25 mouse cellular contexts compared by ENCODE assay signal in genomic region chr3:38250552-38250951, GRCm38 (mm10).
DNase-seq lines count a peak whose midpoint lies in the region; ATAC-seq and TF ChIP-seq lines count a peak whose summit lies in the region.
"Had no signal": no experiment of that assay in that cellular context is flagged by ENCODE, and none has a peak within 500 bp of the region (broad histone marks: within the 10 kb centered on the region; RNA-seq: fewer than 3 reads in every experiment).

No protein-coding gene starts in this region.

- H3K27ac ChIP-seq in liver, postnatal 0 days (ENCODE audit: low read depth) = no peak overlapping the region
- H3K27ac ChIP-seq in liver, embryonic 11.5 days (ENCODE audit: low read depth, low read length) = no peak overlapping the region
- no peak overlapping the region for H3K27ac ChIP-seq in stomach, embryonic 16.5 days (ENCODE audit: low read length)
- no peak overlapping the region for H3K27ac ChIP-seq in stomach, postnatal 0 days (replicated peaks)
- no peak overlapping the region for H3K27ac ChIP-seq in limb, embryonic 10.5 days
- H3K27ac ChIP-seq: embryonic facial prominence, embryonic 15.5 days; forebrain, embryonic 10.5 days; gastrocnemius, adult 2 months; heart, embryonic 10.5 days; hindbrain, embryonic 13.5 days; hindbrain, postnatal 0 days had no signal

- DNase-seq in heart, adult 11 months = peak; percentile 72
- DNase-seq in heart, postnatal 4 days = no peak
- DNase-seq in liver, postnatal 0 days = peak; percentile 1
- DNase-seq in liver, embryonic 11.5 days (ENCODE audit: low spot score) = no peak
- no peak for DNase-seq in stomach, postnatal 0 days (ENCODE audit: low spot score)
- DNase-seq in limb, embryonic 10.5 days (ENCODE audit: low spot score) = peak; percentile 14
- DNase-seq in spleen, adult 12 weeks (ENCODE audit: low spot score) = no peak
- DNase-seq: adrenal gland, adult 8-10 months; B cell, adult 2 months; cerebellum, adult 11 months; cerebellum, adult 8-10 months; cerebellum, postnatal 14 days; embryo, embryonic 11 days; gastrocnemius, adult 2 months; gastrocnemius, postnatal 25 days; heart, postnatal 14 days had no signal

- H3K4me1 ChIP-seq in liver, postnatal 0 days (ENCODE audit: insufficient read depth) = no peaks in the 10 kb centered on the region
- no peaks in the 10 kb centered on the region for H3K4me1 ChIP-seq in liver, embryonic 11.5 days (replicated peaks; ENCODE audit: control insufficient read depth, insufficient read depth, low read length)
- H3K4me1 ChIP-seq in stomach, embryonic 16.5 days (ENCODE audit: control insufficient read depth, insufficient read depth, low read length) = peaks cover 5% of the 10 kb centered on the region; the same call in 1 of the 2 replicates
- no peaks in the 10 kb centered on the region for H3K4me1 ChIP-seq in stomach, postnatal 0 days (replicated peaks; ENCODE audit: control insufficient read depth, insufficient read depth)
- no peaks in the 10 kb centered on the region for H3K4me1 ChIP-seq in limb, embryonic 10.5 days
- H3K4me1 ChIP-seq: embryonic facial prominence, embryonic 15.5 days; forebrain, embryonic 10.5 days; hindbrain, embryonic 13.5 days had no signal

- 66% methylated on average over 5 of the region's 5 CpGs for WGBS in liver, postnatal 0 days (ENCODE audit: insufficient replicate concordance)
- WGBS in liver, embryonic 11.5 days = 73% methylated on average over 5 of the region's 5 CpGs
- 58% methylated on average over 5 of the region's 5 CpGs for WGBS in stomach, embryonic 16.5 days
- WGBS in stomach, postnatal 0 days = 54% methylated on average over 5 of the region's 5 CpGs
- 74% methylated on average over 5 of the region's 5 CpGs for WGBS in limb, embryonic 10.5 days

- TF ChIP-seq EP300 in liver, postnatal 0 days (IDR thresholded peaks at IDR 0.05; ENCODE audit: low read depth) = no peak
- no peak for TF ChIP-seq EP300 in stomach, postnatal 0 days (optimal IDR thresholded peaks at IDR 0.05)

- H3K4me3 ChIP-seq in liver, postnatal 0 days (ENCODE audit: low read depth, low read length) = no peak overlapping the region
- no peak overlapping the region for H3K4me3 ChIP-seq in liver, embryonic 11.5 days (ENCODE audit: low read depth, low read length)
- no peak overlapping the region for H3K4me3 ChIP-seq in stomach, embryonic 16.5 days (replicated peaks; ENCODE audit: low read length)
- no peak overlapping the region for H3K4me3 ChIP-seq in stomach, postnatal 0 days (ENCODE audit: low read depth, low read length)
- no peak overlapping the region for H3K4me3 ChIP-seq in limb, embryonic 10.5 days
- H3K4me3 ChIP-seq: embryonic facial prominence, embryonic 15.5 days; erythroblast, embryonic 14.5 days; forebrain, embryonic 10.5 days; gastrocnemius, adult 2 months; heart, embryonic 10.5 days; hindbrain, embryonic 13.5 days had no signal

- no peaks in the 10 kb centered on the region for H3K27me3 ChIP-seq in liver, postnatal 0 days (ENCODE audit: insufficient read depth, low read length)
- no peaks in the 10 kb centered on the region for H3K27me3 ChIP-seq in liver, embryonic 11.5 days (replicated peaks; ENCODE audit: control insufficient read depth, insufficient read depth, low read length)
- H3K27me3 ChIP-seq in stomach, embryonic 16.5 days (ENCODE audit: control insufficient read depth, insufficient read depth, low read length) = no peaks in the 10 kb centered on the region
- H3K27me3 ChIP-seq in stomach, postnatal 0 days (ENCODE audit: control insufficient read depth, insufficient read depth, low read length) = no peaks in the 10 kb centered on the region
- H3K27me3 ChIP-seq in limb, embryonic 10.5 days (ENCODE audit: low read depth, poor library complexity, severe bottlenecking) = no peaks in the 10 kb centered on the region
- H3K27me3 ChIP-seq: embryonic facial prominence, embryonic 15.5 days; hindbrain, embryonic 13.5 days had no signal

- no peak for ATAC-seq in liver, postnatal 0 days
- no peak for ATAC-seq in liver, embryonic 11.5 days (replicated peaks; ENCODE audit: low FRiP score)
- no peak for ATAC-seq in stomach, embryonic 16.5 days (ENCODE audit: insufficient read depth, low FRiP score)
- no peak for ATAC-seq in stomach, postnatal 0 days (ENCODE audit: low FRiP score, low TSS enrichment)
- ATAC-seq: CD4-positive, CD25-positive, alpha-beta regulatory T cell, adult 4 months; forebrain, embryonic 14.5 days; hindbrain, postnatal 0 days had no signal

- no peaks in the 10 kb centered on the region for H3K9me3 ChIP-seq in liver, postnatal 0 days (ENCODE audit: low read length)
- H3K9me3 ChIP-seq in liver, embryonic 11.5 days (ENCODE audit: control insufficient read depth, low read length) = no peaks in the 10 kb centered on the region
- H3K9me3 ChIP-seq in stomach, embryonic 16.5 days (replicated peaks; ENCODE audit: control insufficient read depth, low read length) = 0 out of 2 replicates have a peak, but pooled peaks cover 3% of the 10 kb centered on the region
- H3K9me3 ChIP-seq in stomach, postnatal 0 days (ENCODE audit: control insufficient read depth, low read length) = no peaks in the 10 kb centered on the region
- H3K9me3 ChIP-seq in limb, embryonic 10.5 days (replicated peaks) = no peaks in the 10 kb centered on the region
- H3K9me3 ChIP-seq: embryonic facial prominence, embryonic 15.5 days; forebrain, embryonic 10.5 days; heart, embryonic 10.5 days; hindbrain, embryonic 13.5 days had no signal

- H3K36me3 ChIP-seq in liver, postnatal 0 days (replicated peaks; ENCODE audit: insufficient read depth, low read length) = no peaks in the 10 kb centered on the region
- H3K36me3 ChIP-seq in liver, embryonic 11.5 days (ENCODE audit: control insufficient read depth, insufficient read depth, low read length) = no peaks in the 10 kb centered on the region
- no peaks in the 10 kb centered on the region for H3K36me3 ChIP-seq in stomach, embryonic 16.5 days (ENCODE audit: control insufficient read depth, insufficient read depth, low read length)
- H3K36me3 ChIP-seq in stomach, postnatal 0 days (ENCODE audit: control insufficient read depth, insufficient read depth, low read length) = no peaks in the 10 kb centered on the region
- H3K36me3 ChIP-seq in limb, embryonic 10.5 days = no peaks in the 10 kb centered on the region
- H3K36me3 ChIP-seq: embryonic facial prominence, embryonic 15.5 days; forebrain, embryonic 10.5 days; heart, embryonic 10.5 days; hindbrain, embryonic 13.5 days had no signal

- no peak overlapping the region for H3K9ac ChIP-seq in liver, postnatal 0 days (replicated peaks)
- no peak overlapping the region for H3K9ac ChIP-seq in liver, embryonic 11.5 days (ENCODE audit: low read depth, low read length)
- no peak overlapping the region for H3K9ac ChIP-seq in stomach, embryonic 16.5 days (ENCODE audit: low read length)
- H3K9ac ChIP-seq in stomach, postnatal 0 days (ENCODE audit: low read length) = no peak overlapping the region
- H3K9ac ChIP-seq: embryonic facial prominence, embryonic 15.5 days; hindbrain, embryonic 13.5 days had no signal

- 0 out of 2 replicates have a peak overlapping the region, but pooled peaks have one; percentile 29 for H3K4me2 ChIP-seq in liver, postnatal 0 days (ENCODE audit: low read depth, low read length)
- no peak overlapping the region for H3K4me2 ChIP-seq in liver, embryonic 11.5 days
- H3K4me2 ChIP-seq in stomach, embryonic 16.5 days (ENCODE audit: low read depth, low read length) = peak overlapping the region; percentile 4; the same call in 1 of the 2 replicates
- no peak overlapping the region for H3K4me2 ChIP-seq in stomach, postnatal 0 days (replicated peaks; ENCODE audit: low read depth)
- H3K4me2 ChIP-seq: embryonic facial prominence, embryonic 15.5 days; hindbrain, embryonic 13.5 days had no signal

- no peak for TF ChIP-seq CTCF in liver, postnatal 0 days (IDR thresholded peaks at IDR 0.05; ENCODE audit: low read depth)
- TF ChIP-seq CTCF in stomach, postnatal 0 days (IDR thresholded peaks at IDR 0.05; ENCODE audit: low read depth) = no peak

Comparison
In these comparisons a context has a peak if more than half of its experiments do, and no peak if none do; other contexts are left out.
1. DNase-seq: peak in heart, adult 11 months (single experiment), liver, postnatal 0 days (single experiment) and limb, embryonic 10.5 days (single experiment); none in heart, postnatal 4 days (single experiment), liver, embryonic 11.5 days (single experiment), stomach, postnatal 0 days (single experiment) and spleen, adult 12 weeks (single experiment).
2. H3K4me2 ChIP-seq: peak in liver, postnatal 0 days (single experiment) and stomach, embryonic 16.5 days (single experiment); none in liver, embryonic 11.5 days (single experiment) and stomach, postnatal 0 days (single experiment).